11 mouse cellular contexts compared by ENCODE assay signal in genomic region chr12:54459462-54460134, GRCm38 (mm10).
A peak's percentile ranks its signal among the peaks of the same experiment; 100 is the strongest.
DNase-seq lines count a peak whose midpoint lies in the region; ATAC-seq and TF ChIP-seq lines count a peak whose summit lies in the region.
"Had no signal": no experiment of that assay in that cellular context is flagged by ENCODE, and none has a peak within 500 bp of the region (broad histone marks: within the 10 kb centered on the region; RNA-seq: fewer than 3 reads in every experiment).

No protein-coding gene starts in this region.

- H3K4me3 ChIP-seq in heart, embryonic 14.5 days (ENCODE audit: control insufficient read depth in 1 of 2, insufficient read depth in 1 of 2, low read depth in 1 of 2, low read length in 2 of 2) = no peak overlapping the region
- no peak overlapping the region for H3K4me3 ChIP-seq in heart, adult 2 months
- H3K4me3 ChIP-seq in liver, postnatal 0 days (ENCODE audit: low read depth, low read length) = no peak overlapping the region
- H3K4me3 ChIP-seq in small intestine, adult 2 months (ENCODE audit: low read depth, low read length) = 0 out of 2 replicates have a peak overlapping the region, but pooled peaks have one; percentile 1
- H3K4me3 ChIP-seq in kidney, embryonic 16.5 days (ENCODE audit: low read length) = no peak overlapping the region
- H3K4me3 ChIP-seq: neural tube, embryonic 13.5 days had no signal

- no peaks in the 10 kb centered on the region for H3K36me3 ChIP-seq in heart, embryonic 14.5 days (ENCODE audit: control insufficient read depth, insufficient read depth, low read length)
- no peaks in the 10 kb centered on the region for H3K36me3 ChIP-seq in heart, adult 2 months (ENCODE audit: control insufficient read depth, insufficient read depth, low read length)
- H3K36me3 ChIP-seq in liver, postnatal 0 days (replicated peaks; ENCODE audit: insufficient read depth, low read length) = no peaks in the 10 kb centered on the region
- H3K36me3 ChIP-seq in small intestine, adult 2 months (ENCODE audit: control insufficient read depth, insufficient read depth, low read length) = no peaks in the 10 kb centered on the region
- no peaks in the 10 kb centered on the region for H3K36me3 ChIP-seq in kidney, embryonic 16.5 days (ENCODE audit: insufficient read depth, low read length)
- H3K36me3 ChIP-seq: neural tube, embryonic 13.5 days had no signal

- no peaks in the 10 kb centered on the region for H3K79me2 ChIP-seq in heart, adult 2 months (replicated peaks; ENCODE audit: control insufficient read depth, insufficient read depth, low read length)

- 22% methylated on average over 11 of the region's 11 CpGs for WGBS in heart, embryonic 14.5 days
- WGBS in heart, adult 2 months = 20% methylated on average over 11 of the region's 11 CpGs
- WGBS in liver, postnatal 0 days (ENCODE audit: insufficient replicate concordance) = 15% methylated on average over 11 of the region's 11 CpGs
- 20% methylated on average over 11 of the region's 11 CpGs for WGBS in small intestine, adult 2 months
- 72% methylated on average over 11 of the region's 11 CpGs for WGBS in kidney, embryonic 16.5 days

- no peak; the same call in 1 of the 2 replicates for ATAC-seq in heart, embryonic 14.5 days (ENCODE audit: insufficient number of reproducible peaks, insufficient read depth, low FRiP score, low read depth)
- peak; percentile 69 for ATAC-seq in liver, postnatal 0 days
- ATAC-seq in granulocyte monocyte progenitor cell, adult 5-6 weeks (replicated peaks; ENCODE audit: poor library complexity, severe bottlenecking) = peak; percentile 17
- no peak for ATAC-seq in kidney, embryonic 16.5 days (ENCODE audit: low FRiP score, low TSS enrichment)
- ATAC-seq: forebrain, embryonic 14.5 days had no signal

- TF ChIP-seq EP300 in heart, adult 2 months (IDR thresholded peaks at IDR 0.05; ENCODE audit: insufficient read depth, low read depth, low read length) = no peak
- TF ChIP-seq EP300 in liver, postnatal 0 days (IDR thresholded peaks at IDR 0.05; ENCODE audit: low read depth) = no peak

- no peak for TF ChIP-seq POLR2A in heart, adult 2 months (IDR thresholded peaks at IDR 0.05; ENCODE audit: insufficient read depth, low read depth, low read length)
- TF ChIP-seq POLR2A in small intestine, adult 2 months (IDR thresholded peaks at IDR 0.05; ENCODE audit: low read depth, low read length) = no peak

- H3K9ac ChIP-seq in heart, embryonic 14.5 days (ENCODE audit: low read length) = no peak overlapping the region
- no peak overlapping the region for H3K9ac ChIP-seq in heart, adult 2 months (ENCODE audit: low read depth, low read length)
- no peak overlapping the region for H3K9ac ChIP-seq in liver, postnatal 0 days (replicated peaks)
- H3K9ac ChIP-seq in kidney, embryonic 16.5 days (replicated peaks; ENCODE audit: low read length) = no peak overlapping the region
- H3K9ac ChIP-seq: neural tube, embryonic 13.5 days had no signal

- H3K4me1 ChIP-seq in heart, embryonic 14.5 days (ENCODE audit: control insufficient read depth in 2 of 2, insufficient read depth in 2 of 2, low read length in 2 of 2) = peaks cover 6 to 14% of the 10 kb centered on the region in 2 experiments; a peak in 3 of 4 replicates
- peaks cover 3% of the 10 kb centered on the region for H3K4me1 ChIP-seq in heart, adult 2 months (ENCODE audit: control insufficient read depth, insufficient read depth, low read length)
- peaks cover 13% of the 10 kb centered on the region for H3K4me1 ChIP-seq in liver, postnatal 0 days (ENCODE audit: insufficient read depth)
- H3K4me1 ChIP-seq in small intestine, adult 2 months (ENCODE audit: control insufficient read depth, insufficient read depth, insufficient read length, low read length) = peaks cover 26% of the 10 kb centered on the region; the same call in 1 of the 2 replicates
- no peaks in the 10 kb centered on the region for H3K4me1 ChIP-seq in kidney, embryonic 16.5 days (ENCODE audit: insufficient read depth, low read length)
- H3K4me1 ChIP-seq: neural tube, embryonic 13.5 days had no signal

- intact Hi-C loops in heart, adult 2 months (cut with DNase I) = no loop called here

- no peak for TF ChIP-seq CTCF in heart, adult 2 months (IDR thresholded peaks at IDR 0.05)
- no peak for TF ChIP-seq CTCF in liver, postnatal 0 days (IDR thresholded peaks at IDR 0.05; ENCODE audit: low read depth)
- TF ChIP-seq CTCF in small intestine, adult 2 months (IDR thresholded peaks at IDR 0.05; ENCODE audit: extremely low read depth, insufficient read length, insufficient replicate concordance, low read depth, low read length) = no peak

- H3K9me3 ChIP-seq in heart, embryonic 14.5 days (ENCODE audit: control insufficient read depth, low read length) = no peaks in the 10 kb centered on the region
- no peaks in the 10 kb centered on the region for H3K9me3 ChIP-seq in liver, postnatal 0 days (ENCODE audit: low read length)
- H3K9me3 ChIP-seq in kidney, embryonic 16.5 days (ENCODE audit: low read length) = no peaks in the 10 kb centered on the region
- H3K9me3 ChIP-seq: neural tube, embryonic 13.5 days had no signal

- H3K27me3 ChIP-seq in heart, embryonic 14.5 days (ENCODE audit: control insufficient read depth, insufficient read depth, low read length) = no peaks in the 10 kb centered on the region
- H3K27me3 ChIP-seq in heart, adult 2 months (ENCODE audit: control insufficient read depth, insufficient read depth, low read length) = no peaks in the 10 kb centered on the region
- H3K27me3 ChIP-seq in liver, postnatal 0 days (ENCODE audit: insufficient read depth, low read length) = no peaks in the 10 kb centered on the region
- H3K27me3 ChIP-seq in small intestine, adult 2 months (ENCODE audit: control insufficient read depth, insufficient read depth, low read length) = no peaks in the 10 kb centered on the region
- no peaks in the 10 kb centered on the region for H3K27me3 ChIP-seq in kidney, embryonic 16.5 days (ENCODE audit: insufficient read depth, low read length)
- H3K27me3 ChIP-seq: neural tube, embryonic 13.5 days had no signal

- peak overlapping the region; percentile 34 to 51 for H3K27ac ChIP-seq in heart, embryonic 14.5 days (replicated peaks in 1 of 2; ENCODE audit: control insufficient read depth in 1 of 2, insufficient read depth in 1 of 2, low read depth in 2 of 2, low read length in 2 of 2)
- no peak overlapping the region for H3K27ac ChIP-seq in heart, adult 2 months
- H3K27ac ChIP-seq in liver, postnatal 0 days (ENCODE audit: low read depth) = peak overlapping the region; percentile 12; the same call in 1 of the 2 replicates
- peak overlapping the region; percentile 99 for H3K27ac ChIP-seq in small intestine, adult 2 months (ENCODE audit: insufficient read depth, low read depth, low read length)
- no peak overlapping the region for H3K27ac ChIP-seq in kidney, embryonic 16.5 days (ENCODE audit: low read length)
- H3K27ac ChIP-seq: neural tube, embryonic 13.5 days had no signal

- H3K4me2 ChIP-seq in heart, embryonic 14.5 days (ENCODE audit: low read length) = peak overlapping the region; percentile 38; the same call in 1 of the 2 replicates
- peak overlapping the region; percentile 5; the same call in 1 of the 2 replicates for H3K4me2 ChIP-seq in liver, postnatal 0 days (ENCODE audit: low read depth, low read length)
- H3K4me2 ChIP-seq in kidney, embryonic 16.5 days (replicated peaks; ENCODE audit: low read depth, low read length) = no peak overlapping the region
- H3K4me2 ChIP-seq: neural tube, embryonic 13.5 days had no signal

- DNase-seq in heart, adult 2 months = no peak
- DNase-seq in liver, postnatal 0 days = peak; percentile 16
- DNase-seq in liver = no peak
- DNase-seq in ovary, adult 18-20 months (ENCODE audit: low spot score) = no peak
- DNase-seq: embryo, embryonic 11 days had no signal

Comparison
In these comparisons a context has a peak if more than half of its experiments do, and no peak if none do; other contexts are left out.
1. H3K27ac ChIP-seq: peak in heart, embryonic 14.5 days (2 of 2), liver, postnatal 0 days (single experiment) and small intestine, adult 2 months (single experiment); none in heart, adult 2 months (single experiment) and kidney, embryonic 16.5 days (single experiment).
2. ATAC-seq: peak in liver, postnatal 0 days (single experiment) and granulocyte monocyte progenitor cell, adult 5-6 weeks (single experiment); none in heart, embryonic 14.5 days (single experiment) and kidney, embryonic 16.5 days (single experiment).